Mouse (Mus musculus) c-Kit-positive CD71-positive TER-119-positive erythroid progenitor cells, embryonic 14.5 days (primary cell): ENCODE results near the gene Zfp607b.

Source experiments
- DNase-seq: peaks from one replicate; pipeline ENCODE4 v3.0.0-alpha.2; 2013; ENCODE audit warnings: low spot score

Zfp607b gene

DNA sequence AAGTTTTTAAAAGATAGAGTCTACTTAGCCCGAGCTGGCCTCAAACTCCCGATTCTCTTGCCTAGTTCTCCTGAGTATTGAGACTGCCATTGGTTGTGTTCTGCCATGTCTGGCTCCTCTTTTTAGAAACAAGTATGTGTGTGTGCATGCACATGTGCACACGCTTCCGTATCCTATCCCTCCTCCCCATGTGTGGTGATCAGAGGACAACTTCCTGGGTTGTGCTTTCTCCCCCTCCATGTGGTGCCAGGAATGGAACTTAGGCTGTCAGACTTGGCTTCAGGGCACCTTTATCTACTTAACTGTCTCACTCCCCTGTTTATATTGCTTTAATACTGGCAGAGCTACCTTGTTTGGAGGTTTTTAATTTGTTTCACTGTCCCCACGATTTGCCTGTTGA, 3.9 kb upstream of the Zfp607b start:
- DNase-seq, result no peak

DNA sequence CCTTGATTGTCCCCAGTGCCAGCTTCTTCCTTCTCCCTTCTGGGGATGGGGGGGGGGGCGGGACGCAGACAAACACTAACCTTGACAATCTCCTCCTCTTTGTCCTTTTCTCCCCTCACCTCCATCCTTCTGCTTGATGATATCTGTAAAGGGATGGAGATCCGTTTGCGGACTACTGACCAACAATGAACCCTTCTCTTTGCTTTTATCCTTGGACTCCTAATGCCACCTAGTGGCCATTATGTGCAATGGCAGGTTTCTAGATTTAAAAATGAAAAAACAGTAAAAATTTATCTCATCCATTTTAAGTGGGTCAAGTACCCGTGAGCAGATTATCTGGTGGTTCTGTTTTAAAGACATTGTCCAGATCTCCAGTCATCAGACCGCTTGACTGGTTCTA, 3.5 kb upstream of the Zfp607b start:
- peak; percentile 37 for DNase-seq

DNA sequence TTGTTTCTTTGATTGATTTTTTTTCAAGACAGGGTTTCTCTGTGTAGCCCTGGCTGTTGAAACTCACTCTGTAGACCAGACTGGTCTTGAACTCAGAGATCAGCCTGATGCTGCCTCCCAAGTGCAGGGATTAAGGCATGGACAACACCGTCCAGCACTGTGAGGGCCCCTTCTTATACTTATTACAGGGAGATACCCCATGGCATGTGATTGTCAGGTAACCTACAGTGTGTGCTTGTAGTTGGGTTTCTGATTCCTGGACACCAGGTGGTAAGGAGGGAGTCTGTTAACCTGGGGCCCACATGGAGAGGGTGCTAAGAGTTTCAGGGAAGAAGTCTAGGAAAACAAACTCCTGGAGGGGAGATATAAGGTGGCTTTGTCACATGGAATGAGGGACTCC, 2.1 kb upstream of the Zfp607b start:
- no peak for DNase-seq

DNA sequence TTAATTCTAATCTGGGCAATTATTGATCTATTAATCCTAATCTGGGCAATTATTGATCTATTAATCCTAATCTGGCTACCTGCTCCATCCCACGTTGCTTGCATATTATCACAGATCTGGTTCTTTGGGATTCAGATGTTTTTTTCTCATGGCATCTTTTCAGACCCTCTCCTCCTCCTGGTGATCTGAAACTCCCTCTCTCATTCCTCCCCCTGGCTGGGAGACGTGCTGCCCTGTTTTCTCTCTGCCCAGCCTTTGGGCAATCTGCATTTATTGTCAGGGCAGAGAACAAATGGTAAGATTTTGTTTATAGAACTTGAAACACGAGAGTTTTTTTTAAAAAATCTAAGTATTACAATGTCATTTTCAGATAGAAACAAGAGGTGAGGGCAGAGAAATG, 1.3 kb upstream of the Zfp607b start:
- no peak for DNase-seq

DNA sequence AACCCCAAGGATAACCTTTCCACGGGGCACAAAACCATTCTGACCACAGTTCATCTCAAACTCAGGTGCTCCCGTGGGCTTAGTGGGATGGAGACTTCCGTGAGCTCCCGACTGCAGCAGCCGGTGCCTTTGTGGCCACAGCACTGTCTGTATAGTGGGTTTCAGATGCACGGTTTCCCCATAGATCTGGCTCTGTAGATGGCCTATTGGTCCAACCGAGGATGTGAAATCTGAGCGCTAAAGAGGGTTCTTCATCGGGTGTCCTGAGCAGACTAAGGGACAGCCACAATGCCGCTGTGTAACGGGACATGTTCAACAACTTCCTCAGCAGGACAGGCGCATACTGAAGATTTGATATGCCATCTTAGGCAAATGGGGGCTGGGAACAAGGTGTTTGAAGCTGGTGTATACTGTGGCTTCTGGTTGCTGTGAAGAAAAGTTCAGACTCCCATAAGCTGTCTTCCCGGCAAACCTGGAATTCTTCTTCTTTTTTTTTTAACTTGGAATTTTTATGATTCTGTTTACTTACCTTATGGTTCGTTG, 823 bp upstream of the Zfp607b start:
- DNase-seq, result no peak

DNA sequence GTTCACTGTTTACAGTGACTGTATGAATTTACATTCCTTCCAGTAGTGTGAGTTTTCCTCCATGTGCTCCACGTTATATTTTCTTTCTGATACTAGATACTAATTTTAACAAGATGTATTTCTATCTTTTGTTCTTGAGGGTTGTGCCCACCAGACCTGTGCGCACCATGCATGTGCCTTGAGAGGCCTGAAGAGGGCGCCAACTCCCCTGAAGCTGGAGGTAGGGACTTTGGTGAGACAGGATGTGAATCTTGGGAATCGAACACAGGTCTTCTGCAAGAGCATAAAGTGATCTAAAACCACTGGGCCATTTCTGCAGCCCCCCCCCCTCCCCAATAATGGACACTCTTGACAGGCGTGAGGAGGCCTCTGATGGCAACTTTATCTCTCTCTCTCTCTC, 1.9 kb downstream of the Zfp607b start:
- DNase-seq, result peak; percentile 45

DNA sequence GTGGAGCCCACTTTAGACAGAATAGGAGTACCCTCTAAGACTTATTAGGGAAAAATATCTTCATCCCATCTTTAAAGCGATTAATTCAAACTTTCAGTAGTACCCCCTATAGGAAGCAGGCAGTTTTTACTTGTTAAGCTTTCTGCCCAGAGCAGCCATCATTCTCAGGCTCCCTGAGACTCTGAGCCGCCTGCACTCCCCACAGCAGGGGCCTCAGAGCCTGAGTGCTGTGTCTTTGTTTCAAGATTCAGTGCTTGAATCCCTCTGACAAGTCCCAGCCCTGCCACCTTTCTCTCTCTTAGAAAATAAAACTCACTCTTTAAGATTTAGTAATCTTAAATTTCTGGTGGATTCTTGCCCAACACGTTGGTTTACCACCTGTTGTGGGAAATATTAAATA, 7.6 kb downstream of the Zfp607b start:
- no peak for DNase-seq

DNA sequence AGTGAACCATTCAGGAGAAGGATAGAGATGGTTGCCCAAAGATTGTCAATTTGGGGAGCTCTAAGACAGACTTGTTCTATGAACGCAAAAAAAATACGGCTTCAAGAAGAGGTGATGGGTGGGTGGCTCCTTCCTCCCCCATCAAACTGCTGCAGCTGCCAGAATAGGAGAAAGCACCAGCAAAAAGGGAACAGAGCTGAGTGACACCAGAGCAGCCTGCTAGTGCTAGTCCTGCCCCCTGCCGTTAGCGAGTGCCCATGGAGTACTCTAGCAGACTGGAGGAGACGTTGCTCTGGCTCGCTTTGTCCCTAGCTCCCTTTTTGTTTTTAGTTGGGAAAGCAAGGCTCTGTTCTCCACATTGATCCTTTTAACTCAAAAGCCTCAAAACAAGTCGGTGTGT, 21.3 kb downstream of the Zfp607b start:
- no peak for DNase-seq

DNA sequence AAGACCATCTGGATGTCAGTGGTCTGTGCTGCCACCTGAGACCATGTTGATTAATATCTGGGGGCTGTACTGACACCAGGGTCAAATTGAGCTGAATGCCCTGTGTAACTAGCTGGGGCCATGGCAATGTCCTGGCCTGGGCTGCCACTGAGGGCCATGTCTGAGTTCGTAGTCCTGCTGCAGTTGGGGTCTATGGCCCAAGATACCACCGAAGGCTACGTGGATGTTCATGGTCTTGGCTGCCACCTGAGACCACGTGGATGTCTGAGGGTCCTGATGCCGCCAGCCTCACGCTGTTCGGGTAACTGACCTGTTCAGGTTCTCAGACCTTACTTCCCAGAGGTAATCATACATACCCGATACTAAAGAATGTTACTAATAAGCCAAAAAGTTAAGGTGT, 32.8 kb downstream of the Zfp607b start:
- no peak for DNase-seq

DNA sequence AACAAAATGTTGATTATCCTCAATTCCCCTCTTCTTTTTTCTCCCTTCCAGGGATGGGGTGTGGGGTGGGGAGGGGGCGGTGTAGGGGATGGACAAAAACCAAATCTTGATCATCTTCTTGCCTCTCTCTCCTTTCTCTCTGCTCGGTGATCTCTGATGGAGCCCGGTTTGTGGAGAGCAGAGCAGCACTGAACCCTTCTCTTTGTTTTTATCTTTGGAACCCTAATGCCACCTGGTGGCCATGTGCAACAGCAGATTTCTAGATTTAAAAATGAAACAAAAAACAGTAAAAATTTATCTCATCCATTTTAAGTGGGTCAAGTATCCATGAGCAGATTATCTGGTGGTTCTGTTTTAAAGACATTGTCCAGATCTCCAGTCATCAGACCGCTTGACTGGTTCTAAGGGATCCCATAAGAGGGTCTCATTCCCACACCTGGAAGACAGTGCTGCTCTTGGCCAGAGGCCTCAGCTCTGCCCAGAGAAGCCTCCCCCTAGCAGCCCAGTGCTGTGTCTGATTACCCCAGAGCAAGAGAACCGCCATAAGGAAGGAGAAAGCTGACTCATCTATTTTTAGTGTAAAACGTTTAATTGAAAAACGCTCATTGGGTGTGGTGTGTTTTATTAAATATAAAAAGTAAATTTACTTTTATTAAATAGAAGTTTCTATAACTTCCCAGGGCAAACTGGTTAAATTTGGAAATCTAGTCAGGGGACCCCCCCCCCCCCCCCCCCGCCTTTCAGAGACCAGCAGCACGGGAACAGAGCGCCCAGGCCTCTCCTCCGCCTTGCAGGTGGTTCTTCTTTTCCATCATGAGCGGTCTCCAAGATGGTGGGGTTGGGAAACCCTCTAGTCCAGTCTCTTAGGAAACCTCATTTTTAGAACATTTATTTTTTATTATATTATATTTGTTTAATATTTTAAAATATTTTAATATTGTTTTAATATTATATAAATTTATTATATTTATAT, 36.7 kb downstream of the Zfp607b start:
- peak; percentile 56 for DNase-seq

DNA sequence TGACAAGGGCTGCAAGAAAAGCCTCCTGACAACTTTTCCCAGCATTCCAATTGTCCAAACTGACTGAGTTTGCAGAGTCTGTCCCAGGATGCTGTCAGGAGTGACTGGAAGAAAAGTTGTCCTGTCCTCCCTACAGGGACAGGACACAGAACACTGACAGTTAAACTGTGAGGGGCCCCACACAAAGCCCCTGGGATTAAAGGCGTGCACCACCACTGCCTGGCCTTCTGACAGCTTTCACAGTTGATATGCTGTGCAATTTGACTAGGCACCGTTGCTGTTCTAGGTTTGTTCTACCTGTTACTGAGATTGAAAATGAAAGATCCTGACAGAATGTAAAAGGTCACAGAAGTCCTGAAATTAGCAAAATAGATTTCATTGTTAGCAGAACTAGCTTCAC, 38.3 kb downstream of the Zfp607b start:
- no peak for DNase-seq

DNA sequence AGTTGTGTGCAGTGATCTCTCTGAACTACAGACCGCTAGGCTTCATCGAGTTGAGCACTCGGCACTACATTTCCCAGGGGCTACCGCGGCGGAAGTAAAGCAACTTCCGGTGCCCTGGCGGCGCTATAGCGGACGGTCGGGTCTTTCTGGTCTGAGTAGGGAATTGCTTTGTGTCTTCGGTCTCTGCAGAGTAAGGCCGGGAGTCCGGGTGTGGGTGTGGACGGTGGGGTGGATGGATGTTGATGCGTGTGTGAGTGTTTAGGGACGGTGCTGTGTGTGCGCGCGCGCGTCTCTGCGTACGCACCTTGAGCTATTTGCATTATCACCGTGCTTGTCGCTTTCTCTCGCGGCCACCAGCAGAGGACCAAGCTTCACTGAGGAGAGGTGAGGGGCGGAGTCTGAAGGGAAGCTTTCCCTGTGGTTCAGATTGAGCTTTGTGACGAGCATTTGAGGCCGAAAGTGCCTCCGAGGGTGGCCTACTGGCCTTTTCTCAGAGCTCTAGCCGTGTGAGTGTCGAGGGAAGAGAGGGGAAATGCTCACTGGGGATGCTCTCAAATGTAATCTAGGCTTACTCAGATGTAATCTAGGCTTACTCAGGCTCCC, 42.2 kb downstream of the Zfp607b start, which contains the start of gene Zfp60:
TSS of gene Zfp60 (plus strand) at position 109 of the 603 bp plus-strand sequence.
- DNase-seq, result peak; percentile 74

DNA sequence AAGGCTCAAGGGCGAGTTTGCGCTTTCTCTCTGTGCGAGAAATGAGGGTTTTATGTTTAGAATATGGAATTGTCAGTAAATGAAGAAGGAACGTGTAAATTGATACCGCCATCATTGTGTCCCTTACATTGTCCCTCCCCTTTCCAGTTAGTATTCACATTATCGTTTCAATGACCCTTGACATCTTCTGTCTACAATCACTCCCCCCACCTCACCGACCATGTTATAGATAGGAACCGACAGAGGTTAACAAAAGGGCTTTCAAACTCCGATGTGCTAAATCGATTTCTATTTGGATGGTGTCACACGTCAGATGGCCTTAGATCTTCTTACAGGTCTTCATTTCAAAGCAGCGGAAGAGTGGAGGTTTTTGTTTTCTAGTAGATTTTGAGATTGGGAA, 42.8 kb downstream of the Zfp607b start:
- no peak for DNase-seq

DNA sequence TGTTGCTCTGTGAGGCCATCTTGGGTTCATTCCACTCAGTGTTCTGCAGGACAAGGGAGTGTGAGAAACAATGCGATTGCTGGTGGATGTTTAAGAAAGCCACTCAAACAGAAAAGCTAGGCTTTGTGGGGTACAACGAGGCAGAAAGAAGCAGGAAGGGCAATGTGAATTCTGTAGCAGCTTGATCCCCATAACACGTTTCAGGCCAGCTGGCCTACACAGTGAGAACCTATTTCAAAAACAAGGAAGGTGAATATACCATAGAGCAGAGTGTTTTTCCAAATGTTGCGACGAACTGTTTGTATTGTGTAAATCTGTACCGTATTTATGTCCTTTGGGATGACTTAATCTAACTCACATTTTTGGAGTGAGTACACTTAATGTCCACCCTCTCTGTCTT, 43.4 kb downstream of the Zfp607b start:
- no peak for DNase-seq

DNA sequence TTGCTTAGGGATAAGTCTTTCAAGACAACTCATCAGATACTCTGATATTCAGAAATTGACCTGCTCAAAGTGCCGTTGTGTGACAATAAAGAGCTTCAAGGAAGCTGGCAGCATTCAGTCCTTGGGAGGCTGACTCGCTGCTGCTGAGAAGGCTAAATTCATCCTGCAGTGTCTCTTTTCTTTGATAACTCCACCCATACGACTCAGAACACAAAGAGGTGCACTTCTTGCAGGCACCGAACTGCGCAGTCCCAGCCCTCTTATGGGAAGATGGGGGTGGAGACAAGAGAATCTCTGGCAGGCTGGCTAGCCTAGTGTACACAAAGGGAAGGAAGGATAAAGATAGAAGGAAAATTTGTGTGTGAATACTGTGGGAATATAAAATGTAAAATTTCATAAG, 46.3 kb downstream of the Zfp607b start:
- DNase-seq, result no peak
